Mouse (Mus musculus): Measurements from ENCODE around the gene Pgam1. TPM values are rescaled to one million over a fixed set of nuclear protein-coding genes. Genes with fewer than 3 reads are reported as not detected.

Gene Pgam1
- 86.8 TPM for polyA plus RNA-seq (2014; fragmentation: Illumina TruSeq; extraction: RNeasy Lipid Tissue Mini Kit (QIAGEN cat#74804); ENCODE audit: insufficient read depth, low read depth, low replicate concordance)

DNA sequence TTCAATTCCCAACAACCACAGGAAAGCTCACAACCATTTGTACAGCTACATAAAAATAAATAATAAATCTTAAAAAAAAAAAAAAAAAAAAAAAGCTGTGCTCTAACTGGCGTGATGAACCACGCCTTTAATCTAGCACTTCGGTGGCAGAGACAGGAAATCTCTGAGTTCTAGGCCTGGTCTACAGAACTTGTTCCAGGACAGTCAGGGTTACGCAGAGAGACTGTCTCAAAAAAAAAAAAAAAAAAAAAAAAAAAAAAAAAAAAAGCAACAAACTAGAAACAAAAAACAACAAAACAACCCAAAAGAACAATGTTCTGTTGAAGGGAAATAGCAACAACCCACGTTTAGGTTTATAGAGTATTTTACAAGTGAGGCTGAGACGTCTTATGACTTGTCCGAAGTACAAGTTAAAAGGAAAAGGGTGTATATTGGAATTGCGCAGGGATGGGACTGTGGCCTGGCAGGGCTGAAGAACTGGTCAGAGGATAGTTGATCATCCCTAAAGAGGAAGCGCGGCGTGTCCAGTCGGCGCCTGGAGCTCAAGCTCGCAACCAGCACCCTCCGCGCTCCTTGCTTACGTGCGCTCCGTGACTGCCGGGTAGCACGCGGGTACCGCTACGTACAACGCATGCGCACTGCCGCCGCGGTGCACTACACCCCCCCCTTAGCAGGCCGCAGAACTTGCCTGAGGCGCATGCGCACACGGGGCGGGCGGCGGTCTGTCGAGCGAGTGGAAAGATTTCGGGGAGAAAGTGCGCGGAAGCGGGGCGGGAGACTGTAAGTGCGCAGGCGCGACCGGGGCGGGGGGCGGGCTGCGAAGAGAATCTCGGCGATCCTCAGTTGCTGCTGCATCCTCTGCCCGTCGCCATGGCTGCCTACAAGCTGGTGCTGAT, at the start of gene Pgam1:
Pgam1 (plus strand) TSS at position 746 of the 896 bp plus-strand sequence.

GRCm38 (mm10) chr19:41895460-41896318, 16.0 kb upstream of the Pgam1 start, which contains the start of gene Rrp12:
TSS of gene Rrp12 (minus strand) at chr19:41896173.

DNA sequence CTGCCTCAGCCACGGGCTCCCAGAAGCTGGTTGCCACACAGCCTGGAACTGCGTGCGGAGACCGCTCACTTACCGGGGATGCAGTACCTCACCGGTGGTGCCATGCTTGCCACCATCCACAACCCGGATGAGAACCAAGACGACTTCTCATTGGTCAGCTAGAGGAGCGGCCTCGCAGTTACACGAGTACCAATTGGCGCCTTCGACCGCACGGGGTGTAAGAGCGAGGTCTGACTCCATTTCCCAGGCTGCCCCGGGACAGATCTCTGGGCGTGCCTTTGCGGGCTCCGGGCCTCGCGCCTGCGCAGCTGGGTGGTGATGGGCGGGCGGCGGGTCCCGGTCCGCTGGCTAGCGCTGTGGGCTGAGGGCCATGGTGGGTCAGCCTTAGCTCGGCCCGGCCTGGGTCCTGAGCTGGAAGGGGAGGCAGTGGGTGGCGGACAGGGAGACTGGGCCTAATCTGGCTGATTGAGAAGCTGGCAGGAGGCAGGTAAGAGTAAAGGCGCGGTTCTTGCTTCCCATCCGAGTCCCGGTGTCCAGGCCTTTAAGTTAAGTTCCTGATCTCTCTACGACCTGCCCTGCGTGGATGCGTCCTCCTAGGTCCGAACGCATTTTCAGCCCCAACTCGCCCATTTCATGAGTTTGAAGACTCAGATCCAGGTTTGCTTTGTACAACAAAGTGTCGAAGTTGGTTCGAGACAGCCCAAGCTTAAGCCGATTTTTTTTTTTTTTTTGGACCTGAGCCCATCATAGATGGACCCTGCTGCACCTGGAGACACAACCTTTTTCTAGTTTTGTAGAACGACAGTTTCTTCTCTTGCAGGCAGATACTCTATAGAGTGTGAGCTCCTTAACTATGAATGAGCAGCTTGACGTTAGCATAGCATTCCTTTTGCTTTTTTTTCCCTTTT, 21.7 kb downstream of the Pgam1 start, which contains the start of the genes Exosc1 and Zdhhc16:
Exosc1 (minus strand) TSS at position 245 of the 908 bp plus-strand sequence.
Zdhhc16 (plus strand) TSS at position 302 of the 908 bp plus-strand sequence.

Other genes starting within 250 kb of the Pgam1 start
- gene Slit1, start 168.3 kb upstream of the Pgam1 start, polyA plus RNA-seq (2014; fragmentation: Illumina TruSeq; extraction: RNeasy Lipid Tissue Mini Kit (QIAGEN cat#74804); ENCODE audit: insufficient read depth, low read depth, low replicate concordance), result not detected
- 1.5 TPM for gene Arhgap19, start 109.9 kb upstream of the Pgam1 start, polyA plus RNA-seq (2014; fragmentation: Illumina TruSeq; extraction: RNeasy Lipid Tissue Mini Kit (QIAGEN cat#74804); ENCODE audit: insufficient read depth, low read depth, low replicate concordance)
- 2.7 TPM for gene Frat1, start 82.0 kb upstream of the Pgam1 start, polyA plus RNA-seq (2014; fragmentation: Illumina TruSeq; extraction: RNeasy Lipid Tissue Mini Kit (QIAGEN cat#74804); ENCODE audit: insufficient read depth, low read depth, low replicate concordance)
- 2.3 TPM for gene Frat2, start 63.8 kb upstream of the Pgam1 start, polyA plus RNA-seq (2014; fragmentation: Illumina TruSeq; extraction: RNeasy Lipid Tissue Mini Kit (QIAGEN cat#74804); ENCODE audit: insufficient read depth, low read depth, low replicate concordance)
- gene Rrp12, start 15.8 kb upstream of the Pgam1 start, polyA plus RNA-seq (2014; fragmentation: Illumina TruSeq; extraction: RNeasy Lipid Tissue Mini Kit (QIAGEN cat#74804); ENCODE audit: insufficient read depth, low read depth, low replicate concordance), result 2.7 TPM
- 15.6 TPM for gene Exosc1, start 21.5 kb downstream of the Pgam1 start, polyA plus RNA-seq (2014; fragmentation: Illumina TruSeq; extraction: RNeasy Lipid Tissue Mini Kit (QIAGEN cat#74804); ENCODE audit: insufficient read depth, low read depth, low replicate concordance)
- gene Zdhhc16, start 21.6 kb downstream of the Pgam1 start, polyA plus RNA-seq (2014; fragmentation: Illumina TruSeq; extraction: RNeasy Lipid Tissue Mini Kit (QIAGEN cat#74804); ENCODE audit: insufficient read depth, low read depth, low replicate concordance), result 21.9 TPM
- gene Mms19, start 69.2 kb downstream of the Pgam1 start, polyA plus RNA-seq (2014; fragmentation: Illumina TruSeq; extraction: RNeasy Lipid Tissue Mini Kit (QIAGEN cat#74804); ENCODE audit: insufficient read depth, low read depth, low replicate concordance), result 12.7 TPM
- gene Ubtd1, start 69.8 kb downstream of the Pgam1 start, polyA plus RNA-seq (2014; fragmentation: Illumina TruSeq; extraction: RNeasy Lipid Tissue Mini Kit (QIAGEN cat#74804); ENCODE audit: insufficient read depth, low read depth, low replicate concordance), result 13.2 TPM
- gene Ankrd2, start 124.1 kb downstream of the Pgam1 start, polyA plus RNA-seq (2014; fragmentation: Illumina TruSeq; extraction: RNeasy Lipid Tissue Mini Kit (QIAGEN cat#74804); ENCODE audit: insufficient read depth, low read depth, low replicate concordance), result 0.29 TPM
- 4.7 TPM for gene Hoga1, start 133.7 kb downstream of the Pgam1 start, polyA plus RNA-seq (2014; fragmentation: Illumina TruSeq; extraction: RNeasy Lipid Tissue Mini Kit (QIAGEN cat#74804); ENCODE audit: insufficient read depth, low read depth, low replicate concordance)
- 0.17 TPM for gene 4933411K16Rik, start 140.3 kb downstream of the Pgam1 start, polyA plus RNA-seq (2014; fragmentation: Illumina TruSeq; extraction: RNeasy Lipid Tissue Mini Kit (QIAGEN cat#74804); ENCODE audit: insufficient read depth, low read depth, low replicate concordance)
- 2.8 TPM for gene Morn4, start 174.4 kb downstream of the Pgam1 start, polyA plus RNA-seq (2014; fragmentation: Illumina TruSeq; extraction: RNeasy Lipid Tissue Mini Kit (QIAGEN cat#74804); ENCODE audit: insufficient read depth, low read depth, low replicate concordance)
- gene Pi4k2a, start 178.5 kb downstream of the Pgam1 start, polyA plus RNA-seq (2014; fragmentation: Illumina TruSeq; extraction: RNeasy Lipid Tissue Mini Kit (QIAGEN cat#74804); ENCODE audit: insufficient read depth, low read depth, low replicate concordance), result 20.0 TPM
- gene Avpi1, start 217.1 kb downstream of the Pgam1 start, polyA plus RNA-seq (2014; fragmentation: Illumina TruSeq; extraction: RNeasy Lipid Tissue Mini Kit (QIAGEN cat#74804); ENCODE audit: insufficient read depth, low read depth, low replicate concordance), result 93.3 TPM
- gene Marveld1, start 235.5 kb downstream of the Pgam1 start, polyA plus RNA-seq (2014; fragmentation: Illumina TruSeq; extraction: RNeasy Lipid Tissue Mini Kit (QIAGEN cat#74804); ENCODE audit: insufficient read depth, low read depth, low replicate concordance), result 70.7 TPM

All from lung, adult 10 weeks (tissue).